Mouse (Mus musculus): ENCODE results near the gene Agps. TPM values are rescaled to one million over a fixed set of nuclear protein-coding genes. Genes with fewer than 3 reads are reported as not detected.
"Not testable (repeated sequence)": the region's sequence is repeated elsewhere in the genome, so short reads cannot be mapped to it uniquely, and the experiment has no call there.

Gene Agps
- total RNA-seq, 2 experiments from 2014 or later, result 17.7 to 25.4 TPM

DNA sequence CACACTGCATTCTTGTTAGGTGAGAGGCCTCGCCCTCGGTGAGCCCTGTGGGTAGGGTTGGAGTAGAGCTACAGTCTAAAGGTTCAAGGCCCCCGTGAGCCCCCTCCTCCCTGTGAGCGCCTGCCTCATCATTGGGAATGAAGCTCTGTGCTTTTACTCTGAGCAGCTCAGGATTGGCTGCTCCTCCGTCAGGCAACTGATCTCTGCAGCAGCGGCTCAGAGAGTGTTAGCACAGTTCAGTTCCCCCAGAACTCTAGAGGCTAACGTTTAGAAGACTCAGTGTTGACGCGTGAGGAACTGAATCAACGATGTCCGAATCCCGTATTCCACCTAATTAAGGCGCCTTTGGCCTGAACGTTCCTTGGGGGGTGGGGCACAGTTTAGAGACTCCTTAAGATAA is 123.7 kb downstream of the Agps start:
- TF ChIP-seq CTCF (IDR thresholded peaks at IDR 0.05), result no peak
- no peak overlapping the region for H3K4me3 ChIP-seq
- DNase-seq, result no peak
- intact Hi-C loops (cut with DNase I), result no loop called here
- H3K27ac ChIP-seq, result no peak overlapping the region

DNA sequence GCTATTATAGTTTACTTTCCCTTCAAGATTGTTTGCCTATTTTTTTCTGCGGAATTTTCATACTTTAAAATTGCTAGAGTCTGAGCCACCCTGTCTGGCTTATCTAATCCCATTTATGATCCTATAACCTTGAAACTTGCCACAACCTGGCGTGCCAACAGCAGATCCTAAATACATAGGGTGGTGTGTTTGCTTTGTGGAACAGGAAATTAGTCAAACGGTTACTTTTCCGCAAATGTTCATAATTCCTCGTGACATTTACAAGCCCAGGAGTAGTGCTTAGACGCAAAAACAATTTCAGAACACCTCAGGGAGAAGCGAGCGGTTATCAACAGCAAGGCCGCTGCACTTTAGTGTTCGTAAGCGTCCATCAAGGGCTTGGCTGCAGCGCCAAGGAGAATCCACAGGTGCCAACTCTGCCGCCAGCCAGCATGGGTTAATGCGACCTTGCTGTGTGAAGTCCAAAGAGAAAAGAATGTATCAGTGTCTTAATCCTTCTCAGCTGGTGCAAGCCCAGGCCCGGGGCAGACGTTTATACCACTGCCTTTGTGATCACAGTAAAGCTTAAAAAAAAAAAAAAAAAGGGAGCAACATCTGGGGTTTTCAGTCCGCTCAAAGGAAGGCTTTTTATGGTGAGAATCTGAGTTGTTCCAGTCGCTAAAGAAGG is 127.3 kb downstream of the Agps start:
- intact Hi-C loops (cut with DNase I), result no loop called here
- no peak for DNase-seq
- peak overlapping the region; percentile 60 for H3K4me3 ChIP-seq
- TF ChIP-seq CTCF (IDR thresholded peaks at IDR 0.05), result no peak
- H3K27ac ChIP-seq, result peak overlapping the region; percentile 64

DNA sequence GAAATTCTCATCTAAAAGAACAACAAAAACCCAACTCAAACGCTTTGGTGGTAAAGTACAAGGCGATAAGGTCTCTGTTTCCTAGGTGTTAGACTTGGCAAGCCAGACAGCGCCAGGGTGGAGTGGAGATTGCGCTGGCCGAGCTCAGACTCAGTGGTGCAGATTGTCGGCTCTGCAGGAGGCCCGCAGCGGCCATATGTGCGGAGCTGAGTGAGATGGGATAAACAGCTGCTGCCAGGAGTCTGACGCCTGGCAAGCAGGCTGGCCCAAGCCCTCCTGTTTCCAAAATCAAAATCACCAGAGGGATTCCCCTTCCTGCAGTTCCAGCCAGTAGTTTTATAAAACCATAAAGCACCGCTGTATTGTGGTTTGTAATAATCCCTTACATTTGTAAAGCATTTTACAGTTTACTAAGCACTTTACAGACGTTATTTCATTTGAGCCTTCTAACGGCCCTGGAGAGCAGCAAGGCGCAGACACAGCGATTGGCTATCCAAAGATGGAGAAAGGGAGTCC is 127.9 kb downstream of the Agps start:
- H3K4me3 ChIP-seq, result peak overlapping the region; percentile 60
- H3K27ac ChIP-seq, result peak overlapping the region; percentile 64
- intact Hi-C loops (cut with DNase I), result loop anchor here (5.0 kb wide), 2 partner anchors 163 to 358 kb away; no protein-coding TSS in a partner anchor
- no peak for TF ChIP-seq CTCF (IDR thresholded peaks at IDR 0.05)
- DNase-seq, result peak; percentile 30

DNA sequence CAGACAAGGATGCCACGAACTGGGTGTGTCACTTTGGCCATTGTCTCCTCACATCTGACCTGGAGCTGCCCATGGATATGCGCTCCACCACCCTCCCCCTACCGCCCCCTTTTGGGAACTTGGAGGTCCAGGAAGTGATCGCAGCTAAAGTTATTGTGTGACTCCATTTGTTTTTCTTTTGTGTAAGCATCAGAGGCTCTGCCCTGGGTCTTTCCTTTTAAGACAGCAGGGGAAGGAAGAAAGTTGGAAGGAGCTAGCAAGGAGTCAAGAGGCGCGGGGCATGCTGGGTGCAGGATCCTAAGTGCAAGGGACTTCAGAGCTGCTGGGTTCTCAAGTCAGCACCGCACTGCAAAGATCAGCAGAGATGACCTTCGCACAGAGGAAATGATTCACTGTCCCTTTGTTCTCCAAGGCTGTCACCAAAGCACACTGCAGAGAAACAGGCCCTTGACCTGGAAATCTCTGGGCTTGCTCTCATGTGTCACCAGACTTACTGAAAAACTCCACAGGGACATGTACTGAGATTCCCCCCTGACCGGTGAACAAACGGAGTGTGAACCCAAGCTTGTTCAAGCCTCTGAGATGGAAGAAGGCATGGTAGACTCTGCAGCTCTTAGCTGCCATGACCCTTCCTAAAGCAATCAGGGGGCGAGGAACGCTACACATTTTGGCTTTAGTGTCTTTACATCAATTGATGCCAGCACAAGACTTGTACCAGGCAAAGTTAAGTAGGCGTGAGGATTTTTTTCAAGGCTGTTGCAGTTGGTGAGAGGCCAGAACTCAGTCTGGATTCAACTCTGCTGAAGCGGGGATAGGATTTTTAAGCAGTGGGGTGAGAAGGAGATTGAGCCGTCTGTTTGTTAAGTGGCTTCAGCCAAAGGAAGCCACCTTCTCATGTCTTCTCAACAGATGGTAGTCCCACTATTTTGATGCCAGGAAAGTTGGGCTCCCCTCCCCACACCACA is 128.7 kb downstream of the Agps start:
- H3K27ac ChIP-seq, result peak overlapping the region; percentile 64
- TF ChIP-seq CTCF (IDR thresholded peaks at IDR 0.05), result no peak
- H3K4me3 ChIP-seq, result peak overlapping the region; percentile 60
- intact Hi-C loops (cut with DNase I), result loop anchor here (5.0 kb wide), 2 partner anchors 163 to 358 kb away; no protein-coding TSS in a partner anchor
- DNase-seq, result peak; percentile 24

DNA sequence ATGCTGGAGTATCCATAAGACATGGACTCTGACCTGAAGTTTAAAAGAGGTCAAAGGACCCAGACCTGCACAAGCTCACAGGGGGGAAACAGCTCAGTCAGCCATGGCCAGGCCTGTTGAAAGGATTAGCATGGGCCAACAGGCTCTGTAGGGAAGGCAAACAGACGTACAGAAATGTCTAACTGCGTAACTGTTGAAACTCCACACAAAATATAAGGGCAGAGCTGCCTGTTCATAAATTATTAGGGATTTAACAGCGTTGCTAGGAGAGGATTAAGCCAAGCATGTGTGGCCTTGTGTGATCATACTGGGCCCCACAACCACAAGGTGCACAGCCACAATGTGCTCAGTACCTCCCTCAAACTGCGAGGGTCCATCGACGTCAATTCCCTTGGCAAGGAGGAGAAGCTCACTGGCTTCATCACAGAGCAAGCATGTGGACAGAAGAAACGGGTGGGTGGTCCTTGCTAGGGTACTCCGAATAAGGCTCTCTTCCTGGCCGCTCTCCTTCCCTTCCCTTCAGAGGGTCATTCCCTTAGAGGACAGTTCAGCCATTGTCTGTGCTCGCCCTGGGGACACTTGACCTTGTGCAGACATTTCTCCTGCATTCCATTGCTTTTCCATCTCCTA is 131.3 kb downstream of the Agps start:
- no peak overlapping the region for H3K4me3 ChIP-seq
- no peak for TF ChIP-seq CTCF (IDR thresholded peaks at IDR 0.05)
- DNase-seq, result no peak
- intact Hi-C loops (cut with DNase I), result loop anchor here (5.0 kb wide), 2 partner anchors 166 to 361 kb away; no protein-coding TSS in a partner anchor
- no peak overlapping the region for H3K27ac ChIP-seq

DNA sequence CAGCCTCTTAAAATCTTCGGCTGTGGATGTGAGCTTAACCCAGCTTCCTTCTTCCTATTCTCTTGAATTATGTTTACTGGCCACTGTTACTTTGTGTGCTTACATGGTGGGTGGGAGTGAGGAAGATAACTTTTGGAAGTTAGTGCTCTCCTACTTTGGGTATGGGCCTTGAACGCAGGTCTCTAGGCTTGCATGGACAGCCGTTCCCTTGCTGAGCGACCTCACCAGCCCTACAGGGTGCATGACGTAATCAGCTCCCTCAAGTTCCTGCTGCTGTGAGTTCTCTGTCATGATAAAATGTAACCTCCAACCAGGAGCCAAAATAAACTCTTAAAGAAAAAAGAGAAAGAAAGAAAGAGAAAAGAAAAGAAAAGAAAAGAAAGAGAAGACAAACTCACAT is 132.1 kb downstream of the Agps start:
- intact Hi-C loops (cut with DNase I), result loop anchor here (2.0 to 5.0 kb wide), 3 partner anchors 81 to 362 kb away; no protein-coding TSS in a partner anchor
- Histone ChIP-seq H3K27ac (peak overlapping the region; percentile 53), H3K4me3 (peak overlapping the region; percentile 61)
- TF ChIP-seq CTCF (IDR thresholded peaks at IDR 0.05), result no peak
- no peak for DNase-seq

DNA sequence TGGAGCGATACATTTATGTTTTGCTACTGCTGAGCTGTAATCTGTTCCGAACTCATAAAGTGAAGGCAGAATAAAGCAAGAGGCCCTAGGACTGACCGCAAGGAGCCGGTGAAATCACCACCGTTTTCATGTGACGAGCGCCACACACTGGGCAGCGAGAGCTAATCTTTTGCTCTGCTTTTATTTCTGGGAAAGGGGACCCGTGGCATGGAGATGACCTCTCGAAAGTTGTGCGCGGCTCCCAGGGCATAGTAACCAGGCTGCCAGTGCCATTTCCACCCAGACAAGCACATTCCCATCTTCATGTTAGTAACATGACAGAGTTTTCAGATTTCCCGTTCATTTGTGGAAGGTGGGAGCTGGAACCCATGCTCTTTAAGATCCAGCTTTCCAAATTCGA is 132.5 kb downstream of the Agps start:
- intact Hi-C loops (cut with DNase I), result loop anchor here (2.0 to 5.0 kb wide), 3 partner anchors 82 to 362 kb away; no protein-coding TSS in a partner anchor
- TF ChIP-seq CTCF (IDR thresholded peaks at IDR 0.05), result peak; percentile 74
- peak; percentile 75 for DNase-seq
- peak overlapping the region; percentile 53 for H3K27ac ChIP-seq
- peak overlapping the region; percentile 61 for H3K4me3 ChIP-seq

DNA sequence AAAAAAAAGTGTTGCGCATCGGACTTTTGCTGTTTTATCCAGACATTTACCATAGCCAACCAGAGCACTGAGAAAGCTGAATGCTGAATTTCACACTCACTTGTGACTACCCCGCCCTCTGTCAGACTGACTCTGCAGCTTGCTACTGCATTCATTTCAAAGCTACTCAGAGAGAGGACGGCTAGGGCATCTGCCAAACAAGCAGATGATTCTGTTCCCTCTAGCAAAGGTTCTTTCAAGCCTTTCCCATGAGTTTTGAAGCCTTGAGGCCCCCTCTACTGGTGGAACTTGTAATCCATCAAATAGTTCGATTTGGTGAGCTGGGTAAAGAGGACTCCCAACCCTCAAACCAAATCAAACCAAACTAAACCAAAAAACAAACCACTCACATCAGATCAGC is 133.0 kb downstream of the Agps start:
- intact Hi-C loops (cut with DNase I), result loop anchor here (2.0 to 5.0 kb wide), 3 partner anchors 82 to 363 kb away; no protein-coding TSS in a partner anchor
- TF ChIP-seq CTCF (IDR thresholded peaks at IDR 0.05), result peak; percentile 78
- DNase-seq, result peak; percentile 37
- peak overlapping the region; percentile 53 for H3K27ac ChIP-seq
- H3K4me3 ChIP-seq, result peak overlapping the region; percentile 61

DNA sequence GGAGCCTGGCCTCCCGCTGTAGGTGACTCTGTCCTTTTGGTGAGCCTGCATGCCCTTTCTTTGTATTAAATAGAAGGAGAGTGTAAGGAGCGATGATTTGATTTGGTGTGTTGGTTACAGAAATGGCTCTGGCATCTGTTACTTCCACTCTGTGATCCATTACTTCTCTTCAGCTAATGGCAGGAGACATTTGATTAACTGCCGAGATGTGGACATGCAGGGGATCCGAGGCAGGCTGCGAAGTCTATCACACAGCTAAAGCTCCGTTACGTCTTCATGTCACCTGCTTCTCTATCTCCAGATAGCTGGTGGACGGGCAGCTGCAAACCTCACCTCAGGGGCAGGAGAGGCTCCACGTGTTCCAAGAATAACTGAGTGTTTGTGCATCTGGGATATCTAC is 142.2 kb downstream of the Agps start:
- intact Hi-C loops (cut with DNase I), result no loop called here

DNA sequence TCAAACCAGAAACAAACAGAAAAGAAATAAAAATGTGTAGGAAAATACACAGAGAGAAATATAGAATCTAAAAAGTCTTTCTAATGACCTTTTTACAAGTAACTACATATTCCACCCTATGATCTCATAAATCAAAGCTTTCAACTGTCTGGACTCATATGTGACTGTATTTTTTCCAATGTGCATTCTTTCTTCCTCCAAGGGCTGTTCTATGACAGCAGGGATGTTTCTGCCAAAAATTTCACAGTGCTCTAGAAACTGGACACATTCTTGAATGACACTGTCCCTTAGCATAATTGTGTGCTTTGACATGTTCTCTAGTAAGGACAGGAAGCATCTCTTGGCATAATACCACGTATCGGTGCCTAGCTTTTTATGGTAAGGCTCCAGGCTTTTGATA is 144.1 kb downstream of the Agps start:
- intact Hi-C loops (cut with DNase I); DNase-seq; H3K4me3 ChIP-seq; H3K27ac ChIP-seq: not testable (repeated sequence)

More for the DNA sequence above, 142.2 kb downstream of the Agps start:
- H3K4me3 ChIP-seq, result no peak overlapping the region
- H3K27ac ChIP-seq, result no peak overlapping the region
- TF ChIP-seq CTCF (IDR thresholded peaks at IDR 0.05), result no peak
- no peak for DNase-seq

DNA sequence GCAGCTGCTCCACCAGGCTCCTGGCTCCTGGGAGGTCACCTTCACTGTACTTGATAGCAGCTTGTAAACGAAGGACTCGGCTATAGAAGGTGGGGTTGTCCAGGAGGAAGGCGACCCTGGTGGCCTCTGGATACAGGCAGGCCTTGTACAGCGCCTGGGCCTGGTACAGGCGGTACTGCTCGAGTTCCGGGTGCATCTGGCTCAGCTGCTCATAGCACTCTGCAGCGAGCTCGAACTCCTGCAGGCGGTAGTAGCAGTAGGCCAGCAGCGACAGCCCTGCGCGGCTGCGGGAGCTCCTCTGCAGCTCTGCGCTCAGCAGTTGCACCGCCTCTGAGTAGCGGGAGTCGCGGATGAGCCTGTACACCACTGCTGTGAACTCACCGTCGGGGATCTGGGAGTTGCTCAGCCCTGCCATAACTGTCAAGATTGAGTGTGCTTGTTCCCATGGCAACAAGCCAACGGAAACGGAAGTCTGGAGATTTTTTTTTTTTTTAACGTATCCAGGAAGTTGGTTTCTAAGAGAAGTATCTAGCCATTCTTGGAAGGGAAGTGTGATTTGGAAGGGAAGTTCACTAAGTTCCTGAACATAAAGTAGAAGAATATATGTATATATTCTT is 145.9 kb downstream of the Agps start, which contains the start of gene Ttc30a2:
Ttc30a2 (minus strand) TSS at position 419 of the 617 bp plus-strand sequence.
- DNase-seq; H3K27ac ChIP-seq; intact Hi-C loops (cut with DNase I): not testable (repeated sequence)
- peak within 1 kb of the TSS; percentile 38; the same call in 1 of the 2 replicates for H3K4me3 ChIP-seq

Other genes with a start within 250 kb of the Agps start
- 100 to 1,000 TPM; 123 to 144 TPM for gene Hnrnpa3, start 172.9 kb upstream of the Agps start, total RNA-seq (2021)
- 10 to 100 TPM; 32.9 to 41.0 TPM for gene Nfe2l2, start 127.5 kb upstream of the Agps start, total RNA-seq (2021)
- gene Ttc30b, start 106.4 kb downstream of the Agps start, total RNA-seq (2021), result 1 to 10 TPM; 2.7 to 3.0 TPM
- gene Ttc30a2, start 146.0 kb downstream of the Agps start, total RNA-seq (2021), result under 1 TPM; 0.33 to 0.38 TPM
- gene Ttc30a1, start 149.8 kb downstream of the Agps start, total RNA-seq (2021), result 1 to 10 TPM; 1.1 to 1.6 TPM

Data from gastrocnemius, adult 2 months (tissue).